1 mouse cellular context compared by ENCODE assay signal in the genomic region with DNA sequence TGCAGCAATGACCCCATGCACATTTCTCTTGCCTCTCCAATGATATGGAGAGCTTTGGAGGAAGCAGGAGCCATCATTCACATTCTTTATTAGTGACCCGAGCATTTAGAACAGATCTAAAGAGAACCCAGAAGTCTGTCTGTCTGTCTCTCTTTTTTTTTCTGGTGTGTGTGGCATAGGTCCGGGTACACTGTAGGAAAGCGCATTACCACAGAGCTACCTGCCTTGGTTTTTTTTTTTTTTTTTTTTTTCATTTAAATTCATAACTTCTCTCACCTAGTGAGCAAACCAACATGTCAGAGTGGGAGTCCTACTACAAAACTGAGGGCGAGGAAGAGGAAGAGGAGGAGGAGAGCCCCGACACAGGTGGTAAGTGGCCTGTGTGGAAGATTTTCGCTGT.
TF ChIP-seq lines count a peak whose summit lies in the region.

No protein-coding gene starts in this region.

TF ChIP-seq in CH12.LX, 34 proteins besides CTCF, POLR2A, EP300 and RAD21 (continued from another document):
- TF ChIP-seq ZNF384 (IDR thresholded peaks at IDR 0.05; ENCODE audit: low read depth, low read length) (peak; percentile 78), UBTF (IDR thresholded peaks at IDR 0.05; ENCODE audit: low read depth, low read length) (no peak)
